Mouse (Mus musculus) G1E (cell line): ENCODE measurements around the gene Yipf1. TPM values are rescaled to one million over a fixed set of nuclear protein-coding genes. Genes with fewer than 3 reads are reported as not detected.

Experiments
- ATAC-seq: 2 replicates; pipeline ENCODE4 v1.8.0; 2016; ENCODE audit warnings: mild to moderate bottlenecking; ENCODE audit not compliant: insufficient number of reproducible peaks, poor library complexity, low FRiP score, severe bottlenecking; ENCODE audit errors: extremely low read depth
- DNase-seq: peaks from one replicate; pipeline ENCODE4 v3.0.0; 2012; ENCODE audit warnings: low spot score
- H3K27me3 ChIP-seq: 2 replicates; pipeline ENCODE4 v1.6.1; 2012; ENCODE audit warnings: mild to moderate bottlenecking, low read length, inconsistent platforms; ENCODE audit not compliant: insufficient read depth
- H3K36me3 ChIP-seq: replicated peaks from 2 replicates; pipeline ENCODE3; 2012; ENCODE audit warnings: mild to moderate bottlenecking, inconsistent platforms
- H3K4me1 ChIP-seq: 2 replicates; pipeline ENCODE4 v1.6.1; 2012; ENCODE audit warnings: low read depth, low read length, inconsistent platforms, mixed read lengths; ENCODE audit not compliant: insufficient read depth
- H3K4me3 ChIP-seq: 2 replicates; pipeline ENCODE4 v1.5.1; 2012; ENCODE audit warnings: low read depth, mild to moderate bottlenecking, inconsistent platforms, low read length, moderate library complexity, mixed read lengths
- H3K9me3 ChIP-seq: replicated peaks from 2 replicates; pipeline ENCODE4 v1.6.1; 2012; ENCODE audit warnings: inconsistent platforms
- CTCF ChIP-seq: IDR thresholded peaks from 2 replicates; pipeline ENCODE4 v1.5.1; 2012; ENCODE audit warnings: low read depth, low read length, inconsistent platforms, mixed read lengths
- GATA1 ChIP-seq: IDR thresholded peaks from 2 replicates; pipeline ENCODE4 v1.6.1; 2012; ENCODE audit warnings: borderline replicate concordance, low read length, inconsistent platforms, mixed read lengths
- GATA2 ChIP-seq: IDR thresholded peaks from 2 replicates; pipeline ENCODE4 v1.6.1; 2012; ENCODE audit warnings: low read depth, low read length, inconsistent platforms, borderline replicate concordance
- POLR2AphosphoS5 ChIP-seq: IDR thresholded peaks from 2 replicates; pipeline ENCODE4 v1.6.1; 2012; ENCODE audit warnings: low read depth, low read length, inconsistent platforms; ENCODE audit not compliant: insufficient replicate concordance
- TAL1 ChIP-seq: conservative IDR thresholded peaks from 2 replicates; pipeline ENCODE4 v1.6.1; 2012; ENCODE audit warnings: low read depth, low read length, inconsistent platforms, mixed read lengths
- polyA plus RNA-seq: library from polyadenylated mRNA; stranded (reverse); fragments of >175 nt; gene quantifications from 2 replicates; pipeline ENCODE4 v1.2.3, GENCODE M21; 2012
- total RNA-seq, 2 experiments: library from RNA; stranded (forward) in 1 of 2; stranded (reverse) in 1 of 2; fragments of 200-1000 nt in 1 of 2; fragments of >200 nt in 1 of 2; fragmentation: Nextera tagmentation in 1 of 2; gene quantifications; 2 replicates each; pipeline ENCODE4 v1.2.3; 2014 to 2017

Gene Yipf1
- total and polyA plus RNA-seq, 3 experiments, result 13.4 to 35.8 (median 26.8) TPM

DNA sequence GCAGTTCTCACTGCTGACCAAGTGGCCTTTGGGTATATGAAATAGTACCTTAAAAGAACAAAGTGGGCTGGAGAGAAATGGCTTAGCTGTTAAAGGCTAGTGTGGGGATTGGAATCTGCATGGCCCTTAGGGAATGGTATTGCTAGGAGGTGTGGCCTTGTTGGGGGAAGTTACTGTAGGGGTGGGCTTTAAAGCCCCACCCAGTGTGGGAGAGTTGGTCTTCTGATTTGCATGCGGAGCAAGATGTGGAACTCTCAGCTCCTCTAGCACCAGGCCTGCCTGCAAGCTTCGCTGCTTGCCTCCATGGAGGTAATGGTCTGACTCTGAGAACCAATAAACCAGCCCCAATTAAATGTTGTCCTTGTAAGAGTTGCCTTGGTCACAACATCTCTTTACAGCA, 6.9 kb downstream of the Yipf1 start:
- no peak for DNase-seq
- Histone ChIP-seq H3K4me1 (peaks cover 6% of the 10 kb centered on the region), H3K36me3 (peaks cover 90% of the 10 kb centered on the region), H3K9me3 (no peaks in the 10 kb centered on the region), H3K4me3 (no peak overlapping the region), H3K27me3 (no peaks in the 10 kb centered on the region)
- ATAC-seq, result no peak
- TF ChIP-seq CTCF (no peak), TAL1 (no peak), GATA2 (no peak), POLR2AphosphoS5 (no peak), GATA1 (no peak)

DNA sequence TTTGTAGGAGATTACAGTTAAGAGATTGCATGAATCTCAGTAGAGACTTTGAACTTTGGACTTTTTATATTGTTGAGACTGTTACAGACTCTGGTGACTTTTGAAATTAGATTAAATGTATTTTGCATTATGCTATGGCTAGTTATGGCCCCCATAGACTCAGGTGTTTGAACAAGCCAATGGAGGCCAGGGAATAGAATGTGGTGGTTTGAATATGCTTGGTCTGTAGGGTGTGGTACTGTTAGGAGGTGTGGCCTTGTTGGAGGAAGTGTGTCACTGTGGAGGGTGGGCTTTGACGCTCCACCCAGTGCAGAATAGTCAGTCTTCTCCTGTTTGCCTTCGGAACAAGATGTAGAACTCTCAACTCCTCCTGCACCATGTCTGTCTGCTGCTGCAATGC, 8.9 kb downstream of the Yipf1 start:
- peaks cover 81% of the 10 kb centered on the region for H3K36me3 ChIP-seq
- no peak overlapping the region for H3K4me3 ChIP-seq
- H3K9me3 ChIP-seq, result no peaks in the 10 kb centered on the region
- no peaks in the 10 kb centered on the region for H3K27me3 ChIP-seq
- ATAC-seq (no peak), DNase-seq (no peak)
- TF ChIP-seq CTCF, result no peak
- H3K4me1 ChIP-seq, result no peaks in the 10 kb centered on the region; the same call in 1 of the 2 replicates

DNA sequence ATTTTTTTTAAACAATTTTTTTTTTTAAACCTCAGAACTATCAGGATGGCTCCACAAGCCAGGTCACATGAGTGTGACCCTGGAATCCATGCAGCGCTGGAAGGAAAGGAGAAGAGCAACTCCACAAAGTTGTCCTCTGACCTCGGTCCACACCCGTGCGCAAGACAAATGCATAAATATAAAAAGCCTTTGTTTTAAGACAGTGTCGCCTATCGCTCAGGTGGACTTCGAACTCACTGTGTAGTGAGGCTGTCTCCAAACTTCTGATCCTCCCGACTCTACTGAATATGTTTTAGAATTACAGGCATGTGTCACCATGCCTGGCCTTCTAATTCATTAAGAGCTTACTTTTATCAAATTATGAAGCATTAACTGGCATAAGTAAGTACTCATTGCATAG, 14.4 kb downstream of the Yipf1 start:
- TF ChIP-seq POLR2AphosphoS5, result no peak
- TF ChIP-seq GATA1, result no peak
- TF ChIP-seq TAL1, result no peak
- TF ChIP-seq CTCF, result no peak
- no peak for TF ChIP-seq GATA2
- Histone ChIP-seq H3K27me3 (no peaks in the 10 kb centered on the region), H3K4me1 (no peaks in the 10 kb centered on the region), H3K9me3 (no peaks in the 10 kb centered on the region), H3K36me3 (peaks cover 53% of the 10 kb centered on the region), H3K4me3 (no peak overlapping the region)
- DNase-seq (no peak), ATAC-seq (no peak)

DNA sequence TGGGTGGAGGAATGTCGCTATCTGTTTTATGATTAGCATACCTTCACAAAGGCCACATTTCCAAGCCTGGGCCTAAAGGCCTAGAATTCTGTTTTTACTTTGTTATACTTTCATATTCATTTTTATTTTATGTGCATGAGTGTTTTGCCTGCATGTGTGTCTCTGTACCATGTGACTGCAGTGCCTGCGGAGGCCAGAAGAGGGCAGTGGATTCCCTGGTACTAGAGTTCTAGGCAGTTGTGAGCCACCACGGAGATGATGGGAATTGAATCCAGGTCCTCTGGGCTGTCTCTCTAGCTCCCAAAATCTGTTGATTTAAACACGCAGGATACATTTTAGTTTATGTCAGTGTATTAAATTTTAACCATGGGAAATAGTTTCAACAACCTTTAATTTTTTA, 19.4 kb downstream of the Yipf1 start:
- Histone ChIP-seq H3K9me3 (no peaks in the 10 kb centered on the region), H3K4me3 (no peak overlapping the region), H3K4me1 (no peaks in the 10 kb centered on the region), H3K36me3 (peaks cover 60% of the 10 kb centered on the region), H3K27me3 (no peaks in the 10 kb centered on the region)
- TF ChIP-seq TAL1 (no peak), CTCF (0 out of 2 replicates have a peak, but pooled peaks have one; percentile 6), POLR2AphosphoS5 (no peak), GATA1 (no peak), GATA2 (no peak)
- ATAC-seq (no peak), DNase-seq (no peak)

DNA sequence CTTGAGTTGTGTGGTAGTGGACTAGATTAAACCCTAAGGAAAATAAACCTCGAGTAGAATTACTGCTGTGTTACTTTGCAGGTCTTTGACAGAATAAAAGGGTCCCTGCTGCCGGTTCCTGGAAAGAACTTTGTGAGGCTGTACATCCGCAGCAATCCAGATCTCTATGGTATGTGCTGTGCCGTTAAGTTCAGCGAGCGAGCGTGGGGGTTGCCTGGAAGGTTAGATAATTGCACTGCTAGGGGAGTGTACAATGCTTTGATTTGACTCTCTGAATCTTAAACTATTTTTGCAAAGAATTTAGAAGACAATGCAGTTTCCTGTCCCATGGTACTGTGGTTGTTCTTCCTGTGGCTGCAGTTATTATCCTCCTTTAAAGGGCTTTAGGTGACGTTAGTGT, 22.2 kb downstream of the Yipf1 start:
- no peaks in the 10 kb centered on the region for H3K4me1 ChIP-seq
- no peak overlapping the region for H3K4me3 ChIP-seq
- peaks cover 64% of the 10 kb centered on the region for H3K36me3 ChIP-seq
- DNase-seq, result no peak
- ATAC-seq, result no peak
- H3K27me3 ChIP-seq, result no peaks in the 10 kb centered on the region
- H3K9me3 ChIP-seq, result no peaks in the 10 kb centered on the region
- no peak for TF ChIP-seq CTCF
- TF ChIP-seq GATA1, result no peak
- TF ChIP-seq GATA2, result no peak
- TF ChIP-seq POLR2AphosphoS5, result no peak
- no peak for TF ChIP-seq TAL1

DNA sequence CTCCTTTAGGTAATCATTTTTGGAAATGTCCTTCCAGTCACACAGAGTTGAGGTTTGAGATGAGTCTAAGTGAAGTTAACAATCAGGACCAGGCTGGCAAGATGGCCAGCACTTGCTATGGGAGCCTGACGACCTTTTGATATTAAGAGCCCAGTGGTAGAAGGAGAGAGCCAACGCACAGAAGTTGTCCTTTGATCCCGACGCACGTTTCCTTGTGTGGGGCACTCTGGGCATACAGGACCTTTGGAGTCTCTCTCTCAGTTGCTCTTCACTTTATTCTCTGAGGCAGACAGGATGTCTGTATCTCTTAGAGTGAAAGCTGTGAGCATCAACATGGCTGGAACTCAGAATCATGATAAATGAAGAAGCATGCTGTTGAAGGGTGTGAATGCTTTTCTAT, 23.3 kb downstream of the Yipf1 start:
- H3K27me3 ChIP-seq, result no peaks in the 10 kb centered on the region
- H3K4me3 ChIP-seq, result no peak overlapping the region
- no peaks in the 10 kb centered on the region for H3K9me3 ChIP-seq
- H3K36me3 ChIP-seq, result peaks cover 72% of the 10 kb centered on the region
- no peak for ATAC-seq
- no peak for DNase-seq
- TF ChIP-seq POLR2AphosphoS5 (no peak), GATA1 (no peak), CTCF (no peak), TAL1 (no peak), GATA2 (no peak)
- no peaks in the 10 kb centered on the region for H3K4me1 ChIP-seq

DNA sequence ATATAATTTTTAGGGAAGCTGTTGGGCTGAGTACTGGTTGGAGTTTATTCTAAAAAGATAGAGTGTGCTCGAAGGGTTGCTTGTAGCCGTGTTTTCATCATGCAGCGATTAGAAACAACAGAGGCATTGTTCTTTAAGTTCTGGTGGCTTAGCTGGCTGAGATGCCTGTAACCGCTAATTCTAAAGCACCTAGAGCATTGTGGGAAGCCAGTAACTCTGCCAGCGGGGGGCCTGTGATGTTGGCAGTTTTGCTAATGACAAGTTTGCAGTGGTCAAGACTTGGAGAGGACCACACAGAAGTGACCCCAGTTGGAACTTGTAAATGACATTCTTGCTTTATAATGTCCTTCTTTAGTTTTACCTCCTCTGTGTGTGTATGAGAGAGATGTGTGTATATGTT, 27.2 kb downstream of the Yipf1 start:
- Histone ChIP-seq H3K4me3 (no peak overlapping the region), H3K4me1 (no peaks in the 10 kb centered on the region), H3K36me3 (peaks cover 89% of the 10 kb centered on the region), H3K27me3 (no peaks in the 10 kb centered on the region), H3K9me3 (no peaks in the 10 kb centered on the region)
- TF ChIP-seq TAL1, result no peak
- no peak for TF ChIP-seq GATA2
- no peak for TF ChIP-seq GATA1
- TF ChIP-seq POLR2AphosphoS5, result no peak
- no peak for TF ChIP-seq CTCF
- no peak for ATAC-seq
- DNase-seq, result no peak
